Mouse (Mus musculus): ENCODE measurements around the gene Zmym4. TPM values are rescaled to one million over a fixed set of nuclear protein-coding genes. Genes with fewer than 3 reads are reported as not detected.

Zmym4 gene
- total and polyA plus RNA-seq, 3 experiments: 14.9 to 71.1 (median 23.6) TPM

DNA sequence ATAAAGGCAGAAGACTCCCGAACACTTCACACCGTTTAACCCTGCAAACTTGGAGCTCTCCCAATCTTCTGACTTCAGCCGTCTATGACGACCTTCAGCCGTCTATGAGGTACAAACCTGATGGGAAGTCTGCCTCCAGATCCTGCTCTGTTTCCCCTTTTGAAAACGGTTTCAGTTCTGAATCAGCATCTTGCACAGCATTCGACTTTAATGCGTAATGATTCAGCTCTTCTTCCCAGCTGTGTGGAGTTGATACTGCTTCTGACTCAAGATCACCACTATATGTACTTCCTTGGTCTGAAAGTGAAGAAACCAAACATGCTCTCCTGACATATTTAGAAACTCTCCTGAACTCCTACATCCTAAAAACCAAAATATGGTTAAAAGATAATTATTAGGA lies 78.1 kb downstream of the Zmym4 start (continued):
- 0 out of 4 replicates have a peak, but pooled peaks of 1 of the 2 experiments have one; percentile 33 for TF ChIP-seq POLR2A (IDR thresholded peaks at IDR 0.05; ENCODE audit: control insufficient read depth in 1 of 2, insufficient read depth in 1 of 2, low read depth in 1 of 2, low read length in 2 of 2, poor library complexity in 1 of 2)
- TF ChIP-seq CTCF (IDR thresholded peaks at IDR 0.05 in 2 of 3, conservative IDR thresholded peaks at IDR 0.05 in 1 of 3; ENCODE audit: control insufficient read depth in 1 of 3, insufficient read depth in 1 of 3, low read depth in 2 of 3, low read length in 3 of 3, poor library complexity in 1 of 3, severe bottlenecking in 1 of 3): no peak
- no peak for TF ChIP-seq RAD21 (IDR thresholded peaks at IDR 0.05; ENCODE audit: low read depth, low read length)
- TF ChIP-seq TCF12 (IDR thresholded peaks at IDR 0.05; ENCODE audit: low read depth, low read length): peak; percentile 71
- no peak for TF ChIP-seq BHLHE40 (IDR thresholded peaks at IDR 0.05; ENCODE audit: borderline replicate concordance, low read depth, low read length)
- TF ChIP-seq MXI1 (IDR thresholded peaks at IDR 0.05; ENCODE audit: low read depth, low read length): peak; percentile 84
- no peak for TF ChIP-seq ZKSCAN1 (IDR thresholded peaks at IDR 0.05; ENCODE audit: low read depth, low read length)
- TF ChIP-seq POLR2AphosphoS2 (IDR thresholded peaks at IDR 0.05; ENCODE audit: low read length): no peak
- peak; percentile 75 for TF ChIP-seq GABPA (IDR thresholded peaks at IDR 0.05; ENCODE audit: low read depth, low read length)

DNA sequence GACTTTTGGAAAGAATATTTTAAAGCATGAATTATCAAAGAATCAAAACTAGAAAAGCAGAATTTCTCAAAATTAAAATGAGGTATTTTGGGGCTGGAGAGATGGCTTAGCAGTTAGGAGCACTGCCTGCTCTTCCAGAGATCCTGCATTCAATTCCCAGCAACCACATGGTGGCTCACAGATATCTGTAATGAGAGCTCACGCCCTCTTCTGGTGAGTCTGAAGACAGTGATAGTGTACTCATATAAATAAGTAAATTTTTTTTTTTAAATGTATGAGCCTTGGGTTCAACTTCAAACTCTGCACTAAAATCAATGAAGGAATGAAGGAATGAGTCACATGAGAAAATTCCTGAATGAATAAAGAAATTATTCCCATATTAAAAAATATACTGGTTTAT lies 82.0 kb downstream of the Zmym4 start:
- Histone ChIP-seq H3K4me1 (ENCODE audit: control insufficient read depth in 1 of 2, insufficient read depth in 2 of 2, low read length in 2 of 2) (peaks cover 6 to 15% of the 10 kb centered on the region in 2 experiments), H3K36me3 (ENCODE audit: control insufficient read depth in 1 of 2, insufficient read depth in 2 of 2, low read length in 2 of 2) (peaks cover 13 to 28% of the 10 kb centered on the region in 2 experiments), H3K4me3 (ENCODE audit: control insufficient read depth in 1 of 2, insufficient read depth in 1 of 2, low read depth in 2 of 2, low read length in 2 of 2) (no peak overlapping the region), H3K9ac (ENCODE audit: control insufficient read depth, low read depth, low read length, poor library complexity, severe bottlenecking) (no peak overlapping the region), H3K27me3 (ENCODE audit: control insufficient read depth in 1 of 2, insufficient read depth in 2 of 2, low read length in 2 of 2) (no peaks in the 10 kb centered on the region), H3K27ac (ENCODE audit: control insufficient read depth, low read depth, low read length) (no peak overlapping the region), H3K79me2 (ENCODE audit: control insufficient read depth, insufficient read depth, low read length, poor library complexity) (no peaks in the 10 kb centered on the region; the same call in 1 of the 2 replicates), H3K9me3 (replicated peaks; ENCODE audit: insufficient read depth, low read length) (no peaks in the 10 kb centered on the region)
- TF ChIP-seq MAFK (IDR thresholded peaks at IDR 0.05; ENCODE audit: borderline replicate concordance, low read depth, low read length) (no peak), NELFE (IDR thresholded peaks at IDR 0.05; ENCODE audit: low read depth, low read length) (no peak), TAL1 (IDR thresholded peaks at IDR 0.05; ENCODE audit: low read length) (no peak), ETS1 (IDR thresholded peaks at IDR 0.05; ENCODE audit: low read depth, low read length) (no peak), ZMIZ1 (IDR thresholded peaks at IDR 0.05; ENCODE audit: low read depth, low read length) (no peak), USF1 (IDR thresholded peaks at IDR 0.05; ENCODE audit: low read depth, low read length) (no peak), CTCF (IDR thresholded peaks at IDR 0.05 in 2 of 3, conservative IDR thresholded peaks at IDR 0.05 in 1 of 3; ENCODE audit: control insufficient read depth in 1 of 3, insufficient read depth in 1 of 3, low read depth in 2 of 3, low read length in 3 of 3, poor library complexity in 1 of 3, severe bottlenecking in 1 of 3) (peak; percentile 23 to 51 (median 24); a peak in 3 of 6 replicates), NRF1 (IDR thresholded peaks at IDR 0.05; ENCODE audit: insufficient read depth, low read depth, low read length, poor library complexity, severe bottlenecking) (no peak), TCF12 (IDR thresholded peaks at IDR 0.05; ENCODE audit: low read depth, low read length) (no peak), EP300 (IDR thresholded peaks at IDR 0.05; ENCODE audit: low read depth in 1 of 2, low read length in 2 of 2) (no peak), POLR2AphosphoS2 (IDR thresholded peaks at IDR 0.05; ENCODE audit: low read length) (no peak), SMC3 (IDR thresholded peaks at IDR 0.05; ENCODE audit: low read depth, low read length) (peak; percentile 29), E2F4 (IDR thresholded peaks at IDR 0.05; ENCODE audit: borderline replicate concordance, low read depth, low read length) (no peak), POLR2A (IDR thresholded peaks at IDR 0.05; ENCODE audit: control insufficient read depth in 1 of 2, insufficient read depth in 1 of 2, low read depth in 1 of 2, low read length in 2 of 2, poor library complexity in 1 of 2) (no peak), HCFC1 (IDR thresholded peaks at IDR 0.05; ENCODE audit: low read depth, low read length) (no peak), USF2 (IDR thresholded peaks at IDR 0.05; ENCODE audit: borderline replicate concordance in 1 of 2, insufficient read depth in 1 of 2, low read depth in 1 of 2, low read length in 2 of 2) (no peak), ZNF384 (IDR thresholded peaks at IDR 0.05; ENCODE audit: low read depth, low read length) (peak; percentile 69), BHLHE40 (IDR thresholded peaks at IDR 0.05; ENCODE audit: borderline replicate concordance, low read depth, low read length) (no peak), RAD21 (IDR thresholded peaks at IDR 0.05; ENCODE audit: low read depth, low read length) (no peak), CHD2 (IDR thresholded peaks at IDR 0.05; ENCODE audit: low read length) (no peak), MYB (IDR thresholded peaks at IDR 0.05; ENCODE audit: low read depth, low read length) (no peak), CHD1 (IDR thresholded peaks at IDR 0.05; ENCODE audit: low read depth, low read length) (no peak), MAX (IDR thresholded peaks at IDR 0.05; ENCODE audit: low read length) (no peak), MYC (IDR thresholded peaks at IDR 0.05; ENCODE audit: low read depth, low read length) (peak; percentile 79), SIN3A (IDR thresholded peaks at IDR 0.05; ENCODE audit: low read length) (no peak; the same call in 1 of the 2 replicates), ELF1 (IDR thresholded peaks at IDR 0.05; ENCODE audit: low read depth, low read length) (no peak), MEF2A (IDR thresholded peaks at IDR 0.05; ENCODE audit: extremely low read depth, insufficient replicate concordance, low read depth, low read length, poor library complexity, severe bottlenecking) (no peak), TBP (IDR thresholded peaks at IDR 0.05; ENCODE audit: low read depth, low read length) (no peak), UBTF (IDR thresholded peaks at IDR 0.05; ENCODE audit: borderline replicate concordance, insufficient read depth, low read depth, low read length) (no peak)
- DNase-seq (ENCODE audit: low read depth, low spot score): peak; percentile 37
